Mouse (Mus musculus): Measurements from ENCODE around the gene Ints11. TPM values are rescaled to one million over a fixed set of nuclear protein-coding genes. Genes with fewer than 3 reads are reported as not detected.
A peak's percentile ranks its signal among the peaks of the same experiment; 100 is the strongest.

The Ints11 gene
- polyA plus RNA-seq, 1 experiment from 2014 or later: 60.7 TPM

DNA sequence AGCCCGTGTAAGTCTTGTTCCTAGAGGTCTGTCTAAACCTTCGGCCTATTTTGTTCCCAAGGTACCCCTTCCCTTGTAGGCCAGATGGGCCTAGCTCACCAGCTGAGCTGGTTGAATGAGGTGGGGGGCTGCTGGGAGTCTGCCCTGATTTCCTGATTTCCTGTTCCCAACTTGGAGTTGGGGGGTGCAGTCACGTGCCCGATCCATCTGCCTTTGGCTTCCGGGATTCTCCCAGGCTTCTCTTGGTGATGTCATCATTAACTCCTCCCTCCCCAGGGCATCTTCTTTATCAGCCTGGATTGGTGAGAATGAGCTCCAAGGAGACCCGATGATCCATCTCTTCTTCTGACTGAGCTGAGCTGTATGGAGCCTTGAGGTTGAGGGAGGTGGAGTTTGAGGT lies 25.9 kb downstream of the Ints11 start:
- Histone ChIP-seq H3K4me3 (replicated peaks) (peak overlapping the region; percentile 6; the same call in 1 of the 2 replicates), H3K9me3 (no peaks in the 10 kb centered on the region), H3K36me3 (peaks cover 15% of the 10 kb centered on the region), H3K9ac (no peak overlapping the region), H3K27me3 (replicated peaks) (no peaks in the 10 kb centered on the region), H3K4me1 (peaks cover 35% of the 10 kb centered on the region), H3K27ac (peak overlapping the region; percentile 74; the same call in 1 of the 2 replicates), H3K4me2 (peak overlapping the region; percentile 96)
- ATAC-seq (ENCODE audit: insufficient read depth, low FRiP score, low read depth): no peak
- WGBS: 40% methylated on average over 6 of the region's 6 CpGs

DNA sequence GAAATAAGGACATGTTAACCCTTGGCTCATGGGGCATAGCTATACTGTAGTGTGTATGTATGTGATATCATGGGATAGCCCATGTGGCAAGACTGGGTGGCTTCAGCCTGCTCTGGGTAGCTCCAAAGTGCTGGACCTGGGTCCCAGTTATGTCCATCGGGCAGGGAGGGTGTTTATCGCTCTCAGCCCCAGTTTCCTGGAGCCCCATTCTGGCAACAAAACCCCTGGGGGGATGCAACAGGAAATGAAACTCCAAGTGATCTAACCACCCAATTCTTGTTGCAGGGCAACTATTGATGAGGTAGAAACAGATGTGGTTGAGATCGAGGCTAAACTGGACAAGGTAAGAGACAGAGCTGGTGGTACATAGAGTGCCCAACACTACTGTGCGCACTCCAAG lies 26.5 kb downstream of the Ints11 start:
- no peak overlapping the region for H3K4me2 ChIP-seq
- no peak for ATAC-seq (ENCODE audit: insufficient read depth, low FRiP score, low read depth)
- peaks cover 17% of the 10 kb centered on the region for H3K36me3 ChIP-seq
- no peak overlapping the region for H3K4me3 ChIP-seq (replicated peaks)
- no peaks in the 10 kb centered on the region for H3K27me3 ChIP-seq (replicated peaks)
- H3K9me3 ChIP-seq: no peaks in the 10 kb centered on the region
- WGBS: 88% methylated on average over 4 of the region's 4 CpGs
- H3K9ac ChIP-seq: no peak overlapping the region
- peaks cover 29% of the 10 kb centered on the region for H3K4me1 ChIP-seq
- H3K27ac ChIP-seq: no peak overlapping the region

- no peak overlapping the region for H3K27ac ChIP-seq
- H3K9ac ChIP-seq: no peak overlapping the region
- peaks cover 26% of the 10 kb centered on the region for H3K4me1 ChIP-seq
- H3K4me3 ChIP-seq (replicated peaks): no peak overlapping the region
- no peak overlapping the region for H3K4me2 ChIP-seq
- ATAC-seq (ENCODE audit: insufficient read depth, low FRiP score, low read depth): no peak
- no peaks in the 10 kb centered on the region for H3K9me3 ChIP-seq
- H3K36me3 ChIP-seq: peaks cover 19% of the 10 kb centered on the region
- no peaks in the 10 kb centered on the region for H3K27me3 ChIP-seq (replicated peaks)
- WGBS: 99% methylated on average over 12 of the region's 12 CpGs
Measured at GRCm38 (mm10) chr4:155896461-155896860, 27.1 kb downstream of the Ints11 start.

DNA sequence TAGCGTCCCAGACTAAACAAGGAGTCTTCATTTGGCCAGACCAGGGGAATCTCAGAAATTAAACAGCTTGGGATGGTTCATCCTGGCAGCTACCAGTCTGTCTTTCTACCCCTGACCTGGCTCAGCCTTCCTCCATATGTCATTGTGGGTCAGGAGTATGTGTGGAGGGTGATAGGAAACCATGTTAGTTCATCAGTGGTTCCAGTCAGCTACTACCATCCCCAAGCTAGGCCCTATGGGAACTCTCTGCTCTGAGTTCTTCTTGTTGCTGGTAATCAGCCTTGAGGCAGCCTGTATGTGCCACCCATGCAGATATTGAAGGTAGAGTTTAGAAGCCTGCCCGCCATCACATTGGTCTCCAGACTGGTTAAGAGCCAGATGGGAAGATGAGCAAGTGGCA lies 29.0 kb downstream of the Ints11 start:
- Histone ChIP-seq H3K27me3 (replicated peaks) (no peaks in the 10 kb centered on the region), H3K9ac (no peak overlapping the region), H3K4me2 (no peak overlapping the region), H3K27ac (no peak overlapping the region), H3K4me1 (peaks cover 19% of the 10 kb centered on the region), H3K36me3 (peaks cover 35% of the 10 kb centered on the region), H3K4me3 (replicated peaks) (no peak overlapping the region), H3K9me3 (no peaks in the 10 kb centered on the region)
- WGBS: 91% methylated on average over 2 of the region's 2 CpGs
- ATAC-seq (ENCODE audit: insufficient read depth, low FRiP score, low read depth): no peak

DNA sequence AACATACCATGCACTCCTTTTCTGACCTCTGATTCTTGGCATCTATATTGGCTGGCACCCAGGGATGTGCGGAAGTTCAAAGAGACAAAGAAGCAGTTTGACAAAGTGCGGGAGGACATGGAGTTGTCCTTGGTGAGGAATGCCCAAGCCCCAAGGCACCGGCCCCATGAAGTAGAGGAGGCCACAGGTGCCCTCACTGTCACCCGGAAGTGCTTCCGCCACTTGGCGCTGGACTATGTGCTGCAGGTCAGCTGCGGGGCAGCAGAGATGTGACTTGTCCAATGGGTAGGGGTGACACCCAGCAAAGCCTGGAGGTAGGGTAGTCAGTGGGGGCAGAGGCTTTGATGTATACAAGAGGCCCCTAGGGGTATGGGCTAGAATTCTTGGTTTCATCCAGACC lies 30.0 kb downstream of the Ints11 start:
- Histone ChIP-seq H3K9ac (no peak overlapping the region), H3K4me2 (no peak overlapping the region), H3K9me3 (no peaks in the 10 kb centered on the region), H3K4me3 (replicated peaks) (no peak overlapping the region), H3K4me1 (peaks cover 8% of the 10 kb centered on the region), H3K27me3 (replicated peaks) (no peaks in the 10 kb centered on the region), H3K36me3 (peaks cover 44% of the 10 kb centered on the region), H3K27ac (no peak overlapping the region)
- WGBS: 93% methylated on average over 7 of the region's 7 CpGs
- ATAC-seq (ENCODE audit: insufficient read depth, low FRiP score, low read depth): no peak

GRCm38 (mm10) chr4:155901205-155901604 lies 31.9 kb downstream of the Ints11 start:
- H3K4me2 ChIP-seq: no peak overlapping the region
- no peak overlapping the region for H3K27ac ChIP-seq
- 59% methylated on average over 3 of the region's 3 CpGs for WGBS
- no peak for ATAC-seq (ENCODE audit: insufficient read depth, low FRiP score, low read depth)
- H3K27me3 ChIP-seq (replicated peaks): no peaks in the 10 kb centered on the region
- H3K9me3 ChIP-seq: no peaks in the 10 kb centered on the region
- H3K4me3 ChIP-seq (replicated peaks): no peak overlapping the region
- no peak overlapping the region for H3K9ac ChIP-seq
- H3K36me3 ChIP-seq: peaks cover 47% of the 10 kb centered on the region
- H3K4me1 ChIP-seq: no peaks in the 10 kb centered on the region

GRCm38 (mm10) chr4:155903246-155903645 lies 33.9 kb downstream of the Ints11 start:
- no peak overlapping the region for H3K4me2 ChIP-seq
- H3K9ac ChIP-seq: no peak overlapping the region
- 91% methylated on average over 13 of the region's 13 CpGs for WGBS
- no peak for ATAC-seq (ENCODE audit: insufficient read depth, low FRiP score, low read depth)
- no peaks in the 10 kb centered on the region for H3K9me3 ChIP-seq
- no peaks in the 10 kb centered on the region for H3K4me1 ChIP-seq
- H3K4me3 ChIP-seq (replicated peaks): no peak overlapping the region
- no peak overlapping the region for H3K27ac ChIP-seq
- no peaks in the 10 kb centered on the region for H3K27me3 ChIP-seq (replicated peaks)
- H3K36me3 ChIP-seq: peaks cover 40% of the 10 kb centered on the region

DNA sequence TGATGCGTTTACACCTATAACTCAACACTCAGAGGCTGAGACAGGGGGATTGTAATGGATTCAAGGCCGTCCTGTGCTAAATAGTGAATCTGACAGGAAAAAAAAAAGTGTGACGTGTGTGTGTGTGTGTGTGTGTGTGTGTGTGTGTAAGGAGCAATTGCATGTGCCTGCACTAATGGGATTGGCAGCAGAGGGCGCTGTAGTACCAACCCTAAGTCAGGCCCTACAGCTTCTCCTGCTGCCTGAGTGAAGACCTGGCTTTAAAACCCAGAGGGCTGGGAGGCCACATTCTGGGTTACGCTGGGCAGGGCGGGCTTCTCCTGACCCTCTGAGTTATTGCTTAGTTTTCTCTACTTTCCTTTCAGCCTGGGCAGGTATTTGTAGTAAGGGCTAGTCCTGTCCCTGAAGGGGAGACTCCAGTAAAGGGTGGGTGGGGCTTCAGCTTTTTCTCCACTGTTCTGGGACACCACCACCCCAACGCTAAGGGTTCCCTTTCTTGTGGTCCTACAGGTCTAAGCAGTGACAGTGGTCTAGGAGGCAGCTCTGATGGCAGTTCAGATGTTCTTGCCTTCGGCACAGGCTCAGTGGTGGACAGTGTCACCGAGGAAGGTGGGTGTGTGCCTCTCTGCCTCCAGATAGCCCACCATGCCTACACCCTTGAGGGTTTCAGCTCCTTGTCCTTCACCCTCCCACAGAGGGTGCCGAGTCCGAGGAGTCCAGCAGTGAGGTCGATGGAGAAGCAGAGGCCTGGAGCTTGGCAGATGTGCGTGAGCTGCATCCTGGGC lies 35.2 kb downstream of the Ints11 start:
- Histone ChIP-seq H3K27me3 (replicated peaks) (no peaks in the 10 kb centered on the region), H3K4me3 (replicated peaks) (no peak overlapping the region), H3K36me3 (peaks cover 40% of the 10 kb centered on the region), H3K4me1 (no peaks in the 10 kb centered on the region), H3K4me2 (no peak overlapping the region), H3K9ac (no peak overlapping the region), H3K27ac (no peak overlapping the region), H3K9me3 (no peaks in the 10 kb centered on the region)
- 88% methylated on average over 13 of the region's 13 CpGs for WGBS
- ATAC-seq (ENCODE audit: insufficient read depth, low FRiP score, low read depth): no peak

GRCm38 (mm10) chr4:155905634-155906033 lies 36.3 kb downstream of the Ints11 start:
- ATAC-seq (ENCODE audit: insufficient read depth, low FRiP score, low read depth): no peak
- no peak overlapping the region for H3K4me2 ChIP-seq
- WGBS: 85% methylated on average over 13 of the region's 13 CpGs

GRCm38 (mm10) chr4:155906125-155906524 lies 36.8 kb downstream of the Ints11 start:
- 85% methylated on average over 9 of the region's 9 CpGs for WGBS
- Histone ChIP-seq H3K4me2 (no peak overlapping the region), H3K4me3 (replicated peaks) (no peak overlapping the region), H3K27me3 (replicated peaks) (no peaks in the 10 kb centered on the region), H3K9ac (no peak overlapping the region), H3K36me3 (peaks cover 31% of the 10 kb centered on the region), H3K27ac (no peak overlapping the region), H3K9me3 (no peaks in the 10 kb centered on the region), H3K4me1 (no peaks in the 10 kb centered on the region)
- ATAC-seq (ENCODE audit: insufficient read depth, low FRiP score, low read depth): no peak

More at GRCm38 (mm10) chr4:155905634-155906033, 36.3 kb downstream of the Ints11 start:
- Histone ChIP-seq H3K9ac (no peak overlapping the region), H3K36me3 (peaks cover 31% of the 10 kb centered on the region), H3K4me3 (replicated peaks) (no peak overlapping the region), H3K9me3 (no peaks in the 10 kb centered on the region), H3K4me1 (no peaks in the 10 kb centered on the region), H3K27ac (no peak overlapping the region), H3K27me3 (replicated peaks) (no peaks in the 10 kb centered on the region)

DNA sequence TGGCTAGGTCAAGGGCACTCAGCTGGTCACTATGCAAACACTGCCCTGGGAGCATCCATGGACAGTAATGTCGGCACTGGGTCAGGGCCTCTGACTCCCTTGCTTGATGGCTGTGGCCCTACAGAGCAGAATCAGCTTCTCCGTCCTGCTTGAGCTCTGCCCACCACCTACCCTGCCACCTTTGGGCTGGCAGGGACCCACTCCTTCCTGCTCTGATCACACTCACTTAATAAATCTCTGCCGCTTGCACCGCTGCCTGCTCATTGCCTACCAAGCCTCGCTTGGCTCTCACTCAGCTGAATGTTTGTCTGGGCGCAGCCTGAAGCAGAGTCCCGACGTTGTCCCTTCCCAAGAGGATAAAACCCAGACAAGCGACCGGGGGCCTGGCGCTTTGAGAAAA lies 37.7 kb downstream of the Ints11 start:
- no peaks in the 10 kb centered on the region for H3K4me1 ChIP-seq
- WGBS: 79% methylated on average over 11 of the region's 11 CpGs

GRCm38 (mm10) chr4:155908281-155908680 lies 38.9 kb downstream of the Ints11 start:
- Histone ChIP-seq H3K4me1 (no peaks in the 10 kb centered on the region), H3K4me2 (no peak overlapping the region), H3K27me3 (replicated peaks) (no peaks in the 10 kb centered on the region), H3K9me3 (no peaks in the 10 kb centered on the region), H3K9ac (no peak overlapping the region), H3K36me3 (peaks cover 13% of the 10 kb centered on the region), H3K4me3 (replicated peaks) (no peak overlapping the region), H3K27ac (no peak overlapping the region)
- ATAC-seq (ENCODE audit: insufficient read depth, low FRiP score, low read depth): no peak
- WGBS: 69% methylated on average over 7 of the region's 7 CpGs

More for the DNA sequence above, 37.7 kb downstream of the Ints11 start:
- H3K9ac ChIP-seq: no peak overlapping the region
- H3K9me3 ChIP-seq: no peaks in the 10 kb centered on the region
- H3K4me2 ChIP-seq: no peak overlapping the region
- H3K4me3 ChIP-seq (replicated peaks): no peak overlapping the region
- ATAC-seq (ENCODE audit: insufficient read depth, low FRiP score, low read depth): no peak
- no peaks in the 10 kb centered on the region for H3K27me3 ChIP-seq (replicated peaks)
- no peak overlapping the region for H3K27ac ChIP-seq
- H3K36me3 ChIP-seq: peaks cover 25% of the 10 kb centered on the region

All from stomach, embryonic 15.5 days (tissue).